Mouse (Mus musculus): ENCODE data around the gene Cd200.

DNA sequence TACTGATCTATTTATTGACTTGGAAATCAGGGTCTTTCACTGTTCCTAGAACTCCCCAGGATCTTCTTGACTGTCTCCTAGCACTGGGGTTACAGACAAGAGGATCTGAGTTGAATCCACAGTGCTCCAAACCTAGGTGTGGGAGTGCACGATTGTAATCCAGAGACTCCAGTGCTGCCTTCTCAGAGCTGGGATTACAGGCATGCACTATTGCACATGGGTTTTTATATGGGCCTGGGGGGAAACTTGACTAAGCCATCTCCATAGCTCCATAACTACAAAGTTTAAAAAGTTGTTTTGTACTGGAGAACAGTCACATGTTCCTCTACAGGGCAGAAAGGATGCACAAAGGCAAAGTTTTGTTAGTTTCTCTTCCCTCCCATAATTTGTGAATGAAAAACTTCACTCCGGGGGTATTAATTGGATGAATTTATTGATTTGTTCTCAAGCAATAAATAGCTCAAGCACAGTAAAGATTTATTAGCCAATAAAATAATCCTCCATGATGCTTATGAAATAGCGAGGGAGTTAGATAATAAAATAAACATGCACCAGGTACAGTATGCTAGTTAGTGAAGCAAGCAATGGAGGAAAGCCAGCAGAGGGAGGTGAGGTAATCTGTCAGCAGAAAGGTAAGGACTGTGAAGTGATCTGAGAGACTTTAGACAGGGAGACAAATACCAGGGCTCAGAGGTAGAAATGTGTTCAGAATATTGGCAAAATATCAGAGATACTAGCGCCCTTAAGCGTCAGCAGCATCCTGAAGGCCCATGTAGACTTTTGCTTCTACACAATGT, 30.5 kb downstream of the Cd200 start:
- TF ChIP-seq CTCF (IDR thresholded peaks at IDR 0.05; ENCODE audit: borderline replicate concordance, insufficient read depth, low read length) (no peak), POLR2A (IDR thresholded peaks at IDR 0.05; ENCODE audit: low read depth, low read length) (no peak)
